Mouse (Mus musculus): ENCODE data around the gene Pdss2. TPM values are rescaled to one million over a fixed set of nuclear protein-coding genes. Genes with fewer than 3 reads are reported as not detected.
A peak's percentile ranks its signal among the peaks of the same experiment; 100 is the strongest.

Gene Pdss2
- polyA plus RNA-seq, 1 experiment from 2014 or later, result 18.0 TPM

DNA sequence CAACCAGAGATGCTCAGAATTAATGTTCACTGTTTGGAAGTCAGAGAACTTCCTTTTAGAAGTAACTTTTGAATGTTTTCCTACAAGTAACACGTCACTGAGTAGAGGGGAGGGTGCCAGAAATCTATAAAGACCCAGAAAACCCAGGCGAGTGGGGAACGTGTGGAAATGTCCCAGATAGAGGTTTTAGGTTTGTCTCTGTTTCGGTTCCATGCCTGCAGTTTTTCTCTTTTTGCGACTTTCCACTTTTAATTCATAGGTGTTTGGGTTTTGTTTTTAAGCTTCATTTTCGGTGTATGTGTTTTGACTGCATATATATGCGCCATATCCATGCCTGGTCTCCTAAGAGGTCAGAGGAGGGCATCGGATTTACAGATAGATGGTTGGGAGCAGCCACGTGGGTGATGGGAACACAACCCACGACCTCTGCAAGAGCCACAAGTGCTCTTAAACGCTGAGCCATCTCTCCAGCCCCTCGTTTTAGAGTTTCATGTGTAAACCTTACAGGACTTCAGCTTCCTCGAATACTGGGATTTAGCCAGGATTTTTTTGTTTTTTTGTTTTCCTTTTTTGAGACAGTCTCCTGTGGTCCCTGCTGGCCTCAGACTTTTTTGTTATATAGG is 259.1 kb downstream of the Pdss2 start:
- H3K27me3 ChIP-seq (ENCODE audit: insufficient read depth, low read length), result no peaks in the 10 kb centered on the region
- H3K27ac ChIP-seq (ENCODE audit: low read length), result peak overlapping the region; percentile 98
- peaks cover 35% of the 10 kb centered on the region for H3K4me1 ChIP-seq (ENCODE audit: insufficient read depth, low read length)
- peak overlapping the region; percentile 80 for H3K4me3 ChIP-seq (ENCODE audit: low read length)
- ATAC-seq (ENCODE audit: low FRiP score, low TSS enrichment), result no peak
- peak overlapping the region; percentile 88 for H3K4me2 ChIP-seq (replicated peaks; ENCODE audit: low read depth, low read length)
- peak overlapping the region; percentile 98 for H3K9ac ChIP-seq (replicated peaks; ENCODE audit: low read length)
- no peaks in the 10 kb centered on the region for H3K36me3 ChIP-seq (ENCODE audit: insufficient read depth, low read length)
- WGBS, result 6% methylated on average over 13 of the region's 13 CpGs
- H3K9me3 ChIP-seq (ENCODE audit: low read length), result no peaks in the 10 kb centered on the region

DNA sequence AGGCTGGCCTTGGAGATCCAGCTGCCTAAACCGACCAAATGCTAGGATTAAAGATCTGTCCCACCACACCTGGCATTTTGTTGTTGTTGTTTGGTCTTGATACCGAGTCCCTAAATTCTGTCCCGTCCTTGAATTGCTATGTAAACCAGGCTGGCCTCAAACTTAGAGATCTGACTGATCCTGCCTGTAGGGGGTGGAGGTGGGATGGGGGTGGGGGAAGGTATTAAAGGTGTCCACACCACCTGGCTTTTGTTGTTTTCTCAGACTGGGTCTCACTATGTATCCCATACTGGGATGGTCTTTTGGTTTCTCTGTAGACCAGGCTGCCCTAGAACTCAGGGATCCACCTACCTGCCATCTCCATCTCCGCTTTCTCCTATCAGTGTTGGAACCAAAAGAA is 259.9 kb downstream of the Pdss2 start:
- Histone ChIP-seq H3K4me2 (replicated peaks; ENCODE audit: low read depth, low read length) (0 out of 2 replicates have a peak overlapping the region, but pooled peaks have one; percentile 88), H3K9me3 (ENCODE audit: low read length) (no peaks in the 10 kb centered on the region)
- ATAC-seq (ENCODE audit: low FRiP score, low TSS enrichment), result no peak

DNA sequence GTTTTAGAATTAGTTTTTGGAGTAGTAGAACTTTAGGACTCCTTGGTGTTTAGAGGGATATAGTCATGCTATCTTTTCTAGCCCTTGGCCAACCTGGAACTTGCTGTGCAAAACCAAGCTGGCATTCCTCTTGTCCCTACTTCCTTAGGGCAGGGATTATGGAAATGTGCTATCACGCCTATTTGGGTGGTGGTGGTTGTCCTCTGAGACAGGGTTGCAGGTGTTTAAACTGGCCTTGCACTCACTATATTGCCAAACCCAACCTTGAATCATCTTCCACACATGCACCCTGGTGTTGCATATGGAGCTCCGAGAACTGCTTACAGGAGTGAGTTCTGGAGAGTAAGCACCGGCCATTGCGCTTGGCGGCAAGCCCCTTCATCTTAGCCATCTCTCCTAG is 260.7 kb downstream of the Pdss2 start:
- Histone ChIP-seq H3K4me1 (ENCODE audit: insufficient read depth, low read length) (peaks cover 33% of the 10 kb centered on the region), H3K9me3 (ENCODE audit: low read length) (no peaks in the 10 kb centered on the region), H3K36me3 (ENCODE audit: insufficient read depth, low read length) (no peaks in the 10 kb centered on the region), H3K27ac (ENCODE audit: low read length) (no peak overlapping the region), H3K9ac (replicated peaks; ENCODE audit: low read length) (no peak overlapping the region), H3K4me2 (replicated peaks; ENCODE audit: low read depth, low read length) (no peak overlapping the region), H3K4me3 (ENCODE audit: low read length) (no peak overlapping the region), H3K27me3 (ENCODE audit: insufficient read depth, low read length) (no peaks in the 10 kb centered on the region)
- 92% methylated on average over 5 of the region's 5 CpGs for WGBS
- no peak for ATAC-seq (ENCODE audit: low FRiP score, low TSS enrichment)

More for the DNA sequence above, 259.9 kb downstream of the Pdss2 start:
- Histone ChIP-seq H3K4me3 (ENCODE audit: low read length) (no peak overlapping the region), H3K27me3 (ENCODE audit: insufficient read depth, low read length) (no peaks in the 10 kb centered on the region), H3K36me3 (ENCODE audit: insufficient read depth, low read length) (no peaks in the 10 kb centered on the region), H3K9ac (replicated peaks; ENCODE audit: low read length) (no peak overlapping the region), H3K4me1 (ENCODE audit: insufficient read depth, low read length) (peaks cover 35% of the 10 kb centered on the region), H3K27ac (ENCODE audit: low read length) (no peak overlapping the region)
- 38% methylated on average over 4 of the region's 4 CpGs for WGBS

DNA sequence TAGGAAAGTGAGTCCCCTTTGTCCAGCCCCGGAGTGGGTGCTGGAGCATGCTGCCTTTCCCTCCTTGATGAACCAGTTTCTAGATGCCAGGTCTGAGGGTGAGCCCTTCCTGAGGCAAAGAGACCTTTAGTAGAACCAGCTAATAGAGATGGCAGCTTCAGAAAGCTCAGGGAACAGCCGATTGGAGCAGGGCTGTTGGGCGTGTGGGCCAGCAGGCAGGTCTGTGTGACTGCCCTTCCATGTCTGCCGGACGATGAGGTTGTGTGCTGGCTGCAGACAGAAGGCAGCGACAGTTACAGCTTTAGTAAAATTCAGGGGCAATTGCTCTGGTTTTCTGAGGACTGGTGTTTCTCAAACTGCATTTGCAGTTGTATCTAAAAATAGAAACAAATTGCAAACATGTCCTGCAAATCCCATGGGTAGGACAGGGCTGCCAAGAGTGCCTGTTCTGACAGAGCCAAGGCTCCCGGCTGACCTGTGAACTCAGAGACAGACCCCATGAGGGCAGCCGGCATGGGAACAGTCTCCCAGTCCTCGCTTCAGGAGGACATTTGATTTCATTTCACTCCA is 262.2 kb downstream of the Pdss2 start:
- no peak overlapping the region; the same call in 1 of the 2 replicates for H3K4me2 ChIP-seq (replicated peaks; ENCODE audit: low read depth, low read length)
- no peaks in the 10 kb centered on the region for H3K36me3 ChIP-seq (ENCODE audit: insufficient read depth, low read length)
- H3K4me1 ChIP-seq (ENCODE audit: insufficient read depth, low read length), result peaks cover 34% of the 10 kb centered on the region
- no peaks in the 10 kb centered on the region for H3K9me3 ChIP-seq (ENCODE audit: low read length)
- WGBS, result 25% methylated on average over 9 of the region's 9 CpGs
- no peak for ATAC-seq (ENCODE audit: low FRiP score, low TSS enrichment)
- H3K9ac ChIP-seq (replicated peaks; ENCODE audit: low read length), result peak overlapping the region; percentile 27
- H3K27ac ChIP-seq (ENCODE audit: low read length), result peak overlapping the region; percentile 52
- H3K4me3 ChIP-seq (ENCODE audit: low read length), result no peak overlapping the region
- no peaks in the 10 kb centered on the region for H3K27me3 ChIP-seq (ENCODE audit: insufficient read depth, low read length)

DNA sequence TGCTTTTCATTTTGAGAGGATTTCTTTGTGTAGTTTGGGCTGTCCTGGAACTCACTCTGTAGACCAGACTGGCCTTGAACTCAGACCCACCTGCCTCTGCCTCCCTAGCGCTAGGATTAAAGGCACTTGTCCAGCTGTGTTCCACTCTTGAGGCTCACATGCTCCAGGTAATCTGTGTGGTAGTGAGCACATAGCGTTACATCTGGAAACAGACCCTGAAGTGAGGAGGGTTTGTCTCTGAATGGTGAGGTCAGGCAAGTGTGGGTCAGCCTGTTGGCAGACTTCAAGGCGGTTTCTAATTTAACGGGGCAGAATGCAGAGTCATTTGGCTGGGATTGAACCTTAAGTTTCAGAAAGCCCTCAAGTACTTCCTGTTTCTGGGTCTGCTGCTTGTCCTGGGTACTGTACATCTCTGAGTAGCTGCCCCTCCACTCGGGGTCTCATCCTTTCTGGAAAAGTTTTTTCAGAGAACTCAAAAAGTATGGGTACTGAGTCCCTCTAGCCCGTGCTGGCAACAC is 264.5 kb downstream of the Pdss2 start:
- Histone ChIP-seq H3K4me1 (ENCODE audit: insufficient read depth, low read length) (peaks cover 43% of the 10 kb centered on the region), H3K27me3 (ENCODE audit: insufficient read depth, low read length) (no peaks in the 10 kb centered on the region), H3K36me3 (ENCODE audit: insufficient read depth, low read length) (no peaks in the 10 kb centered on the region), H3K9me3 (ENCODE audit: low read length) (no peaks in the 10 kb centered on the region), H3K4me2 (replicated peaks; ENCODE audit: low read depth, low read length) (no peak overlapping the region), H3K4me3 (ENCODE audit: low read length) (no peak overlapping the region), H3K9ac (replicated peaks; ENCODE audit: low read length) (no peak overlapping the region), H3K27ac (ENCODE audit: low read length) (no peak overlapping the region)
- 74% methylated on average over 6 of the region's 6 CpGs for WGBS
- no peak for ATAC-seq (ENCODE audit: low FRiP score, low TSS enrichment)

DNA sequence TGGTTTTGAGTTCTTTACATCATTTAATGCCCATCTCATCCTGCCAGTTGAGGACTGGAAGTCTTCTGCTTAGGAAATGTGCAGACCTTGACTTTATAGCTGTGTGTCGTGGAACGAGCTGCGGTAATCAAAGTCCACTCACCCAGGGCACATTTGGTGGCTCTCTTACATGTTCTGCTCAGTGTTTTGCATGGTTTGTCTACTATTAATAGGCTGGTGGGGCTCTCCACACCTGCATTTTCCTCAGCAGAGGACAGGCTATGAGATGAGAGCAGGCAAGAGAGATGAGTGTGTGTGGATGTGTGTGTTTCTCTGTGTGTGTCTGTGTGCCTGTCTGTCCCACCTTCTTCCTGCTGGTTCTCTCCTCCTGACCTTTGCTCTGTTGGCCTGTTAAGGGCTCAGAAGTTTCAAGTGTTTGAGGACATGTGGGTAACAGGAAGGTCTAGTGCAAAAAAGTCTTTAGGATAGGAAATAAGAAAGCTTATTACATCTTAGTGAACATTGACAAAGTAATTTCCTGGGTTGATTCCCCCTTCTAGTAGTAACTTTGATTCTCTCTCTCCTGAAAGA is 266.2 kb downstream of the Pdss2 start:
- Histone ChIP-seq H3K4me2 (replicated peaks; ENCODE audit: low read depth, low read length) (no peak overlapping the region), H3K27ac (ENCODE audit: low read length) (no peak overlapping the region), H3K4me3 (ENCODE audit: low read length) (no peak overlapping the region), H3K9me3 (ENCODE audit: low read length) (no peaks in the 10 kb centered on the region), H3K36me3 (ENCODE audit: insufficient read depth, low read length) (no peaks in the 10 kb centered on the region), H3K4me1 (ENCODE audit: insufficient read depth, low read length) (peaks cover 34% of the 10 kb centered on the region), H3K27me3 (ENCODE audit: insufficient read depth, low read length) (no peaks in the 10 kb centered on the region), H3K9ac (replicated peaks; ENCODE audit: low read length) (no peak overlapping the region)
- WGBS, result 73% methylated on average over 3 of the region's 3 CpGs
- no peak for ATAC-seq (ENCODE audit: low FRiP score, low TSS enrichment)

DNA sequence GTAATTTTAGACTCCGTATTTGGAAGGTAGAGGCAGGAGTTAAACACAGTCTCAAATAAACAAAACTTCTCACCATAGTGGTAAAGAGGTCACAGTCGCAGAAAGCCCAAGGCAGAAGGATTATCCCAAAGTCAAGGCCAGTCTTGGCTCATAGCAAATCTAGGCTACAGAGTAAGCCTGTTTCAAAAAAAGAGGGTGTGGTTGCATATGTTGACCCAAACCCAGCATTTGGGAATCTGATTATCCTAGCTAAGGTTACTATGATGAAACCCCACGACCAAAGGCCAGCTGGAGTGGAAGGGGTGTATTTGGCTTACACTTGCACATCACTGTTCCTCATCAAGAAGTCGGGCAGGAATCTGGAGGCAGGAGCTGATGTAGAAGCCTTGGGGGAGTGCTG is 267.0 kb downstream of the Pdss2 start:
- Histone ChIP-seq H3K27me3 (ENCODE audit: insufficient read depth, low read length) (no peaks in the 10 kb centered on the region), H3K9ac (replicated peaks; ENCODE audit: low read length) (no peak overlapping the region), H3K36me3 (ENCODE audit: insufficient read depth, low read length) (no peaks in the 10 kb centered on the region), H3K4me1 (ENCODE audit: insufficient read depth, low read length) (peaks cover 30% of the 10 kb centered on the region), H3K4me2 (replicated peaks; ENCODE audit: low read depth, low read length) (no peak overlapping the region), H3K4me3 (ENCODE audit: low read length) (no peak overlapping the region), H3K27ac (ENCODE audit: low read length) (no peak overlapping the region), H3K9me3 (ENCODE audit: low read length) (no peaks in the 10 kb centered on the region)
- WGBS, result 63% methylated on average over 4 of the region's 4 CpGs
- no peak for ATAC-seq (ENCODE audit: low FRiP score, low TSS enrichment)

DNA sequence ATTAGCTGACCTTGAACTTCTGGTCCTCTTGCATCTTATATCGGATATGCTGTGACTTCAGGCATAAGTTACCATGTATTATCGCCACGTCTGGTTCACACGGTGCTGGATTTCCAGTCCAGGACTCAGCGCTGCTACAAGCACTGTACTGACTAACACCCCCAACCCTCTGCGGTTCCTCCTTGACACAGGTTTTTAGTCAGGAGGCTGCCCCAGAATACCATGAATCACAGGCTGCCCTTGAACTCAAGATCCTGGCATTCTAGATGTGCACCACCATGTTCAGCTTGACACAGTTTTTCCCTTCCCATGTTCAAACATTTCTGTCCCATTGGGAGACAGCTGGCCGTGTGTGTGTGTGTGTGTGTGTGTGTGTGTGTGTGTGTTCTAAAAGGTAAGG is 267.9 kb downstream of the Pdss2 start:
- Histone ChIP-seq H3K27me3 (ENCODE audit: insufficient read depth, low read length) (no peaks in the 10 kb centered on the region), H3K9me3 (ENCODE audit: low read length) (no peaks in the 10 kb centered on the region), H3K27ac (ENCODE audit: low read length) (0 out of 2 replicates have a peak overlapping the region, but pooled peaks have one; percentile 71), H3K4me2 (replicated peaks; ENCODE audit: low read depth, low read length) (no peak overlapping the region), H3K4me1 (ENCODE audit: insufficient read depth, low read length) (peaks cover 24% of the 10 kb centered on the region), H3K36me3 (ENCODE audit: insufficient read depth, low read length) (0 out of 2 replicates have a peak, but pooled peaks cover under 1% of the 10 kb centered on the region), H3K9ac (replicated peaks; ENCODE audit: low read length) (no peak overlapping the region), H3K4me3 (ENCODE audit: low read length) (no peak overlapping the region)
- ATAC-seq (ENCODE audit: low FRiP score, low TSS enrichment), result 0 out of 2 replicates have a peak, but pooled peaks have one; percentile 3
- WGBS, result 83% methylated on average over 7 of the region's 7 CpGs

DNA sequence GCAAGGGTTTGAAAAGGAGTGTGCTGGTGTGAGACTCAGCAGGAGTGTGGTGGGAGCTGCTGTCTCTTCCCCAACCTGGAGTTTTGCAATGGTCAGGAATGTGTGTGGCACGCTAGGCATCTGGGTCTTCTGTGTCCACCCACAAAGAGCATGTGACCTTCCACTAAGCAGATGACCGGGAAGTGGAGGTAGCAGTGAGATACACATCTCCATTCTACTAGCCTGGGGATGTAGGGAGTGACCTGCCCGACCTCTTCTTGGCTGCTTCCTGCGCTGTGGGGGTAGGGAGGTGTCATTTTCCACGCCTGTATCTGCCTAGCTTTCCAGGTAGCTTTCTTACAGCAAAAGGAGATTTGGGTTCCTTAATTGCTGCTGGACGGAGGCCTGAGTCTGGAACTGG is 268.3 kb downstream of the Pdss2 start:
- WGBS, result 21% methylated on average over 6 of the region's 6 CpGs
- H3K4me3 ChIP-seq (ENCODE audit: low read length), result no peak overlapping the region

More for the DNA sequence above, 268.3 kb downstream of the Pdss2 start:
- no peaks in the 10 kb centered on the region for H3K9me3 ChIP-seq (ENCODE audit: low read length)
- peaks cover 24% of the 10 kb centered on the region for H3K4me1 ChIP-seq (ENCODE audit: insufficient read depth, low read length)
- ATAC-seq (ENCODE audit: low FRiP score, low TSS enrichment), result 0 out of 2 replicates have a peak, but pooled peaks have one; percentile 50
- no peaks in the 10 kb centered on the region for H3K27me3 ChIP-seq (ENCODE audit: insufficient read depth, low read length)
- peaks cover 4% of the 10 kb centered on the region; the same call in 1 of the 2 replicates for H3K36me3 ChIP-seq (ENCODE audit: insufficient read depth, low read length)
- H3K9ac ChIP-seq (replicated peaks; ENCODE audit: low read length), result no peak overlapping the region
- no peak overlapping the region for H3K4me2 ChIP-seq (replicated peaks; ENCODE audit: low read depth, low read length)
- H3K27ac ChIP-seq (ENCODE audit: low read length), result peak overlapping the region; percentile 71; the same call in 1 of the 2 replicates

Measured in kidney, embryonic 16.5 days (tissue).